Mouse (Mus musculus): Measurements from ENCODE around the gene Krt78. TPM values are rescaled to one million over a fixed set of nuclear protein-coding genes. Genes with fewer than 3 reads are reported as not detected.

Gene Krt78
- total RNA-seq, 2 experiments from 2014 or later = not detected

- intact Hi-C loops (cut with DNase I; ENCODE audit: low total_unique reads) = loop anchor here (5.0 kb wide), 1 partner anchor 452 kb away; no protein-coding TSS in a partner anchor
- peak; percentile 40 for DNase-seq
These were observed 20.2 kb upstream of the Krt78 start for GRCm38 (mm10) chr15:101974083-101974845.

DNA sequence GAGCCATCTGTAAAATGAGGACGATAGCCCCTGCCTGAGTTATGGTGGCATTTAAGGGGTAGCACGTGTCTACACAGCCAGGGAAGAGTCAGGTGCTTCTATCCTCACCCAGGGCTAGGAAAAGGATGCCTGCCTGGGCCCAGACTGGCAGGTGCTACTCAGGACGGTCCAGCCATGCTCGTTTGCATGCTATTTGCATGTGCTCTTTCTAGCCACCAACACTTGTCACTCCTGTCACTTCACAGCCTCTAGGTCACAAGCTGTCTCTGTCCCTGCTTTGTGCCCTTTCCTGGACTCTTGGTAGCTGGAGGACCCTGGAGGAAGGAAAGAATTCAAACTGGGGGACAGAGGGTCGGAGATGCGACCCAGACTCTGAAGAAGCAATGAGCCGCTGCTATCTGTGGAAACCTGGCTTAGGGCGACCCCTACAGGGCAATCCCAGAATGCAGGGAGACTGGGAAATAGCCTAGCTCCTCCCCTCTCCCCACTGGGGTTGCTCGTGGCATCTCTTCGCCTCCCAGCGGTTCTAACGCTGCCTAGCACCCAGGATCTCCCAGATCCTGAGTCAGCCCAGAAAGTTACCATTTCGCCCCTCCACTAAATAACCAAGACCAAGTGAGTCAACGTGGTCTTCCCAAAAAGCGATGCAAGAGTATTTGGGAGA lies 19.5 kb upstream of the Krt78 start:
- DNase-seq = peak; percentile 91
- intact Hi-C loops (cut with DNase I; ENCODE audit: low total_unique reads) = loop anchor here (2.0 to 5.0 kb wide), 2 partner anchors 199 to 451 kb away; no protein-coding TSS in a partner anchor

DNA sequence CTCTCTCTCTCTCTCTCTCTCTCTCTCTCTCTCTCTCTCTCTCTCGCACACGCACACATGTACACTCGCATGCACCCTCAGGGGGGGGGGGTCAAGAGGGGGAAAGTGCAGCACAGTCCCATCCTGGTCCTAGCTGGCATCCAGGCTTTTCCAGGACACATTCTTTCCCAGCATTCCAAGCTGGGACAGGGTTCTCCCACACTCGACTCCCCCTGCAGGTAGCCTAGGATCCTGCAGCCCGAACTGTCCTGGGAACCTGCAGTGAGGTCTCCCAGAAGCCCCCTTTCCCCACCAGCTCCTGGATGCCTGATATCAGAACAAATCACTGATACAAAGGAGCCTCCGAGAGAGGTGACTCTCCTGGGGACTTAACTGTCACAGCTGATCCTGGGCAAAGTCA lies 16.4 kb upstream of the Krt78 start:
- DNase-seq = peak; percentile 59
- intact Hi-C loops (cut with DNase I; ENCODE audit: low total_unique reads) = loop anchor here (5.0 kb wide), 1 partner anchor 448 kb away; no protein-coding TSS in a partner anchor

DNA sequence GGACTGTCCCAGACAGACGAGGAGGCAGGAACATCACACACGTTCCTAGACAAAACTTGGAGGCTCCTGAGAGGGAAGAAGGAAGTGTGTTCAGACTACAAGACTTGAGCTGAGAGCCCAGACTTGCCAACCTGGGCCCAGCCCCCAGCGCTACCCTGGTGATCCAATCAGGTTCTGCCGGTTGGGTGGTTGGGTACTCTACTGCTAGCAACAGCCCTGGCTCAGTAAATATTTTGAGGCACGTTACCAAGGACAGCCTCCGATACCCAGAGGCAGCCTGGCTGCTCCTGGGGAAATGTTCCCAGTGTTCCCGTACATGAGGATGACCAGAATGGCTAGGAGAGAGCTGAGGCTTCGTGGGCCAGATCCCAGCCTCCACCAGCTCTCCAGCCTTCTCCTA lies 12.7 kb upstream of the Krt78 start:
- intact Hi-C loops (cut with DNase I; ENCODE audit: low total_unique reads) = no loop called here
- no peak for DNase-seq

DNA sequence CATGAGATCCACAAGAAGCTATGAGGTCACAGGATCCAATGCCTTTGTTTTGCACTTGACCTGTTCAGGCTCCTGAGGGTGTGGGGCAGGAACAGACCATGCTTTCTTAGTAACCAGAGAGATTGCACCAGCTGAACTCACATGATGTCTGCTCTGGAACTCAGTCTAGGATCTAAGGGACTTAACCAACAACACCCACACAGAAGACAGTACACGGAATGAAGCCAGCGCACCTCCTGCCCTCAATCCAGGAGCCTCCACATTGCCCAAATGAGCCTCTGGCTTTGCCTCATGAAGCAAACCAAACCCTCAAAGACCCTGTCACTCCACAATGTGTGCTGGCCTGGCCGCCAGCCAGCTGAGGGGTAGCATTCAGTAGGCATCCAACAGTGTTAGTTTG lies 4.8 kb upstream of the Krt78 start:
- DNase-seq = no peak
- intact Hi-C loops (cut with DNase I; ENCODE audit: low total_unique reads) = no loop called here

DNA sequence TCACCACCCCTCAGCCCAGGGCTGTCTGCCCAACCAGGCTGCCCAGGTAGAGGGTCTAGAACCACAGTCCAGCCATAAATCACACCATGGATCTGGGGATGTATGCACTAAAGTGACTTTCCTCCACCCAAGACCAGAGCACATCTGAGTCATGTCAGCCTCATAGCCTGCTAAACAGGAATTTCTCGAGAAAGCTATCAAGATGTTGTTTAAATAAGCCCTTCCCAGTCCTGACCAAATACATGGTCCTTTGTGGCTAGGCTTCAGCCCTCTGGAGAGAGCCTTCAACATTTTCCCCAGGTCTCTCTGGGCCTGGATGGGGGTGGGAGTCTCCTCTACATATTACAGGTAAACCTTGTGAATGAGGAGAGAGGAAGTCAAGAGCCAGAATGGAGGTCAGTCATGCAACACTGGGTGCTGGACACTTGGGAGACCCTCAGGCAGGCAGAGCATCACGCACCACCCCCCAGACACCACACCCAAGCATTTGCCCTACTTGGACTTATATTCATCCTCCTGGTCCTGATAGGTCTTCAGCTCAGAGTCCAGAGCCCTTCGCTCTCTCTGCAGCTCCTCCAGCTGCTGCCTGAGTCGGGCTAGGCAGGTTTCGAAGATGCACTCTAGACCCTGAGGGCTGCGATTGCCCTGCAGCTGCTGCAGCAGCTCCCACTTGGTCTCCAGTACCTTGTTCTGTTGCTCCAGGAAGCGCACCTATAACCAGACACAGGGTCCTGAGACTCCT lies 1.2 kb downstream of the Krt78 start:
- intact Hi-C loops (cut with DNase I; ENCODE audit: low total_unique reads) = no loop called here
- no peak for DNase-seq

DNA sequence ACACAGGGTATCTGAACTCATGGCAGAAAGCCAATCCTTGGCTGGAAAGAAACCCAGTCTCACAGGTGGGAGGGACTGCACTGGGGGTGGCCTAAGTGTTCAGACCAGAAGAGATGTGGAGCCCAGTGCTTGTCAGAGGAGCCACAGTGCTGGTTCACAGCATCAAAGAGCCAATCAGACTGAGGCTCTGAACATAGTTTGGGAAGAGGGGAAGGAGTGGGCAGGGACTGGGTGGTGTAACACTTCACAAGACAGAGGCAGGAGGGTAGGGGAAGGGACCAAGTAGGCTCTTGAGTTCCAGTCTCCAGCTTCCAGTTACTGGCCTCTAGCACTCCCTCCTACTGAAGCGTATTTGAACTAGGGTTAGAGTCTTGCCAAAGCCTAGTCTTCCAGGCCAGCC lies 8.7 kb downstream of the Krt78 start:
- no peak for DNase-seq
- intact Hi-C loops (cut with DNase I; ENCODE audit: low total_unique reads) = no loop called here

GRCm38 (mm10) chr15:101941948-101942347 lies 12.1 kb downstream of the Krt78 start:
- intact Hi-C loops (cut with DNase I; ENCODE audit: low total_unique reads) = no loop called here
- no peak for DNase-seq

- intact Hi-C loops (cut with DNase I; ENCODE audit: low total_unique reads) = no loop called here
These were observed 13.7 kb downstream of the Krt78 start, which contains the start of gene Krt79 for GRCm38 (mm10) chr15:101940274-101940829. TSS of gene Krt79 (minus strand) at chr15:101940324.

GRCm38 (mm10) chr15:101938600-101939308 lies 15.3 kb downstream of the Krt78 start:
- DNase-seq = no peak
- intact Hi-C loops (cut with DNase I; ENCODE audit: low total_unique reads) = no loop called here

More at GRCm38 (mm10) chr15:101940274-101940829, 13.7 kb downstream of the Krt78 start, which contains the start of gene Krt79:
- no peak for DNase-seq

GRCm38 (mm10) chr15:101933024-101933423 lies 21.1 kb downstream of the Krt78 start:
- DNase-seq = no peak
- intact Hi-C loops (cut with DNase I; ENCODE audit: low total_unique reads) = no loop called here

DNA sequence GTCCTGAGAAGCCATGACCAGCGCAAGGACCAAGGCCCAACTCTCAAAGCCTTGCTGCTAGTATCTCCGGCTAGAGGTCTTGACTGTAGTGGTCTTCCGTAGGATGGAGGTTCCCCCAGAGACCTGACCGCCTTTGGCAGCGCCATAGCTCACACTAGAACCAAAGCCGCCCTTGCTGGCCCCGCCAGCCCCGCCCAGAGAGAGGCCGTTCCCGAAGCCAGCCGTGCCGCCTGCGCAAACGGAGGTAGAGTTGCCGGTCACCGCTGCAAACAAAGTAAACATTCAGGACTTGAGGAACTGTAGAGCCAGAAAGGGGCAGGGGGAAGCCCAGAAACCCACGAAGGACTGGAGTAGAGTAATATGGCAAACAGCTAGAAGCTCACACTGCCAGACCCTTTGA lies 24.4 kb downstream of the Krt78 start:
- DNase-seq = no peak
- intact Hi-C loops (cut with DNase I; ENCODE audit: low total_unique reads) = no loop called here

GRCm38 (mm10) chr15:101929087-101929486 lies 25.0 kb downstream of the Krt78 start:
- DNase-seq = no peak
- intact Hi-C loops (cut with DNase I; ENCODE audit: low total_unique reads) = no loop called here

DNA sequence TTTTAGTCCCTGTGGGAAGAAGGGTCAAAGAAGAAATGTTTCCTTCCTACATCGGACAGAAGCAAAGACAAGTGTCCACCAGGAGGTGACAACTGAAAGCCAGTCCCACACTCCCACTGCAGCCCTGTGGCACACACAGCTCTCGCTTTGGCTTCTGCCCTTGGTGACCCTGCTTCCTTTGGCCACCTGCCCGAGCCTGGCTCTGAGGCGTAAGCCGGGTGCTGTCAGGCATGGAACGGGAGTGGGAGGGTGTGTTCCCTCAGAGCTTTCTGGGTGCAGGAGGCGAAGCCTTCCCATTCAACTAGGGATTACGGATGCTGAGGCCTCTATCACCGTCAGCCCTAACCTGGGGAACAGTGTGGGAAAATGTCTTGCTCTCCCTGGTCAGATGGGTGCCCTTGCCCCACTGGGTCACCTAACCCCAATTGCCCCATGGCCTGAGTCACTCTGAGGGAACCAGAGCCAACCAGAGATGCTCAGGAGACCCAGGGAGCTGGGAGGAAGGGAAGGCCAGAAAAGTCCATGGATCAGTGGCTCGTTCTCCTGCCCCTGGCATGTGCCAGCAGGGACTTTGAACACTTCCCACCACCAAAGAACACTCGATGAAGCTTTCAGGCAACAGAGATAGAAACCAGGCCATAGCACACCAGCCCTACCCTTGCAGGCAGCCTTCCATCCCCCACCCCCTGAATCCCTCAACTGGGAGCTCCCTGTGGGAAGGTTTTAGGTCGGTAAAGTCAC lies 26.6 kb downstream of the Krt78 start:
- intact Hi-C loops (cut with DNase I; ENCODE audit: low total_unique reads) = no loop called here
- DNase-seq = no peak

DNA sequence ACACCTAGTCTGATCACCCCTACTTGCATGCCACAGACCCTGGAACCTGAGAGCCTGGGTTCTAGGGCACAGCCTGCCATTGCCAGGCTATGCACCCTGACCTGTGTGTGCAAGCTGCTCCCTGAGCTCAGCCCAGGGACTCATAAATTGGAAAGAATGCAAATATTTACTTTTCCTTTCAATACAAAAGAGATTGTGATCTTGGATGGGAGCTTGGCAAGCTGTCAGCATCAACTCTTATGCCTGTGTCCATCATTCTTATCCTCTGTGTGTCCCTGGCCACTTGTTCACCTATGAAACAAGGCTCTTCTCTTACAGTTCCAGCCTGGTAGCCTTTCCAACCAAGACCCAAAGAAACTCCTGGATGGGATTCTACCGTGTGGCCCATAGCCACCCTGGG lies 29.0 kb downstream of the Krt78 start:
- intact Hi-C loops (cut with DNase I; ENCODE audit: low total_unique reads) = no loop called here
- DNase-seq = no peak

- no peak for DNase-seq
- intact Hi-C loops (cut with DNase I; ENCODE audit: low total_unique reads) = no loop called here
These were observed 29.5 kb downstream of the Krt78 start, which contains the start of gene Krt4 for GRCm38 (mm10) chr15:101924635-101925034. TSS of gene Krt4 (minus strand) at chr15:101924735.

GRCm38 (mm10) chr15:101922296-101922695 lies 31.8 kb downstream of the Krt78 start:
- DNase-seq = no peak
- intact Hi-C loops (cut with DNase I; ENCODE audit: low total_unique reads) = no loop called here

DNA sequence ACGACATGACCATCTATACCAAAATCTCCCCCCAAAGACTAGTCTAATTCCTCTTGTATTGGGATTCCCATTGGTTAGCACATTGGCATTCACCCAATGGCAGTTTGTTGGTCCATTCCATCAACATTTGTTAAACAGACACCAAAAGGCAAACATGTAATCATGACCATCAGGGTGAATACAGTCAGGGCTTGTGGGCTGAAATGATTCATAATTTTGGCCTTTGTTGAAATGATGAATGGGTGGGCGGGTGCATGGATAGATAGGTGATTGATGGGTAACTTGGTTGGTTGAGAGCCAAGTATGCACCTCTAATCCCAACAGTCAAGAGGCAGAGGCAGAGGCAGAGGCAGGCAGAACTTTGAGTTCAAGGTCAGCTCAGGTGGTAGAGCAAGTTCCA lies 38.0 kb downstream of the Krt78 start:
- intact Hi-C loops (cut with DNase I; ENCODE audit: low total_unique reads) = no loop called here
- no peak for DNase-seq

- intact Hi-C loops (cut with DNase I; ENCODE audit: low total_unique reads) = no loop called here
- no peak for DNase-seq
These were observed 49.2 kb downstream of the Krt78 start for GRCm38 (mm10) chr15:101904849-101905248.

Data from gastrocnemius, postnatal 14 days (tissue).